Mouse (Mus musculus) forebrain, embryonic 14.5 days (tissue): Measurements from ENCODE around the gene Mrpl24. TPM values are rescaled to one million over a fixed set of nuclear protein-coding genes. Genes with fewer than 3 reads are reported as not detected.
A peak's percentile ranks its signal among the peaks of the same experiment; 100 is the strongest.

Experiments
- ATAC-seq: fragments of 200-750 bp; cut with Nextera tagmentation; 2 replicates; pipeline ENCODE4 v1.8.0; 2017; ENCODE audit warnings: mild to moderate bottlenecking, moderate library complexity
- DNase-seq: peaks from one replicate; pipeline ENCODE4 v3.0.0-alpha.2; 2015; ENCODE audit warnings: low spot score
- H3K27ac ChIP-seq: fragments of 300-500 bp; sonication (generic); 2 replicates; pipeline ENCODE4 v1.5.1; 2014; ENCODE audit warnings: low read depth, mild to moderate bottlenecking, control low read depth, low read length, moderate library complexity
- H3K27me3 ChIP-seq: fragments of 300-500 bp; sonication (generic); replicated peaks from 2 replicates; pipeline ENCODE4 v1.6.1; 2014; ENCODE audit warnings: low read length, control low read depth, mixed read lengths; ENCODE audit not compliant: control insufficient read depth, insufficient read depth
- H3K36me3 ChIP-seq: fragments of 300-500 bp; sonication (generic); 2 replicates; pipeline ENCODE4 v1.6.1; 2014; ENCODE audit warnings: low read length, control low read depth; ENCODE audit not compliant: control insufficient read depth, insufficient read depth
- H3K4me1 ChIP-seq: fragments of 300-500 bp; sonication (generic); 2 replicates; pipeline ENCODE4 v1.6.1; 2014; ENCODE audit warnings: antibody characterized with exemption, low read length, control low read depth; ENCODE audit not compliant: control insufficient read depth, insufficient read depth
- H3K4me2 ChIP-seq: fragments of 300-500 bp; sonication (generic); 2 replicates; pipeline ENCODE4 v1.6.1; 2014; ENCODE audit warnings: mild to moderate bottlenecking, control low read depth, low read length
- H3K4me3 ChIP-seq: fragments of 300-500 bp; sonication (generic); 2 replicates; pipeline ENCODE4 v1.5.1; 2014; ENCODE audit warnings: low read depth, low read length, control low read depth
- H3K9ac ChIP-seq: fragments of 300-500 bp; sonication (generic); 2 replicates; pipeline ENCODE4 v1.6.1; 2014; ENCODE audit warnings: mild to moderate bottlenecking, low read length, control low read depth, moderate library complexity
- H3K9me3 ChIP-seq: fragments of 300-500 bp; sonication (generic); replicated peaks from 2 replicates; pipeline ENCODE4 v1.6.1; 2016; ENCODE audit warnings: low read length, control low read depth, mixed read lengths; ENCODE audit not compliant: control insufficient read depth
- WGBS: fragments of 180-500 bp; shearing (Covaris S2); extraction: QIAGEN DNeasy Blood & Tissue Kit; methylation state at CpG from one replicate; pipeline ENCODE4 v1.1.7; 2014; 5-methylcytosine and 5-hydroxymethylcytosine counted together
- polyA plus RNA-seq: library from polyadenylated mRNA; unstranded; fragments of >200 nt; fragmentation: Nextera tagmentation; extraction: Ambion mirVana; gene quantifications from 2 replicates; pipeline ENCODE4 v1.2.1, GENCODE M21; 2014

The Mrpl24 gene
- polyA plus RNA-seq, 1 experiment from 2014 or later: 69.5 TPM

GRCm38 (mm10) chr3:87958967-87959366 lies 39.7 kb downstream of the Mrpl24 start:
- DNase-seq (no peak), ATAC-seq (no peak)
- H3K4me1 ChIP-seq: peaks cover 11% of the 10 kb centered on the region; the same call in 1 of the 2 replicates
- no peaks in the 10 kb centered on the region for H3K27me3 ChIP-seq
- no peak overlapping the region for H3K9ac ChIP-seq
- WGBS: 39% methylated on average over 1 of the region's 1 CpGs
- H3K27ac ChIP-seq: 0 out of 2 replicates have a peak overlapping the region, but pooled peaks have one; percentile 3
- H3K36me3 ChIP-seq: no peaks in the 10 kb centered on the region
- H3K4me2 ChIP-seq: no peak overlapping the region
- no peak overlapping the region for H3K4me3 ChIP-seq
- H3K9me3 ChIP-seq: no peaks in the 10 kb centered on the region

DNA sequence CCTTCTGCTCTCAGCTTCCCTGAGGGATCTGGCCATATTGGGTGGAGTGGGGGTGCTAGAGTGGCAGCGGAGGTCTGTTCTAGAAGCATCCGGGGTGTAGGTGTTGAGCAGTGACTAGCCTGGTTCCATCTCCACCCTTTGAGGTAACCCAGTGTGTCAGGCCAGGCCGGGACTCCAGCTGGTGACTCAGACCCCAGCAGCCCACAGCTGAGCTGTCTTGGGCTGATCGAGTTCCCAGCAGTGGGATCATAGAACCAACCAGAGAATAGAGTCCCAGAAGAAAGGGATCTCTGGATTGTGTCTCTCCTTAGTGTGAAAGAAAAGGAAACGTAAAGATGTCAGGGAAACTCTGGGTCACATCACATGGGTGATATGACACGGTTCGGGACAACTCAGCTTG lies 40.1 kb downstream of the Mrpl24 start:
- no peaks in the 10 kb centered on the region for H3K36me3 ChIP-seq
- H3K4me1 ChIP-seq: peaks cover 11% of the 10 kb centered on the region; the same call in 1 of the 2 replicates
- 66% methylated on average over 7 of the region's 7 CpGs for WGBS
- no peak for ATAC-seq
- H3K9ac ChIP-seq: no peak overlapping the region
- no peaks in the 10 kb centered on the region for H3K9me3 ChIP-seq
- DNase-seq: no peak
- no peak overlapping the region for H3K4me3 ChIP-seq
- H3K27me3 ChIP-seq: no peaks in the 10 kb centered on the region
- no peak overlapping the region for H3K4me2 ChIP-seq
- H3K27ac ChIP-seq: peak overlapping the region; percentile 3; the same call in 1 of the 2 replicates

DNA sequence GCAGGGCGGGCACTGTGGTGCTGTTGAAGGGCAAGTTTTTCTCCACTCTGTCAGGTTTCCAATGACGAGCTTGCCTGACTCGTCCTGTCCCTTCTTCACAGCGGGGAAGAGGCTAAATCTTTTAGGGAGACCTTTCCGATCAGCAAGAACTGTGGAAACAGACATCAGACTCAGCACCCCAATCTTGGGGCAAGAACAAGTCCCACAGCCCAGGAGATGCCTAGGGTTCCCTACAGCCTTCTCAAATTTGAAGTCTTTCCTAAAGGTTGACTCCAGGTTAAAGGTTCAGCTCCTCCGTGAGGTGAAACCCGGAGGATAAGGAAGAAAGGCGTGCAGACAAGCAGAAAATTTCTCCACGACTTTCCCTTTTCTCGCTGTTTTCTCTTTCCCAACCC lies 40.9 kb downstream of the Mrpl24 start:
- WGBS: 3% methylated on average over 10 of the region's 10 CpGs
- H3K4me2 ChIP-seq: peak overlapping the region; percentile 76
- no peaks in the 10 kb centered on the region for H3K9me3 ChIP-seq
- DNase-seq (no peak), ATAC-seq (peak; percentile 5; the same call in 1 of the 2 replicates)
- peak overlapping the region; percentile 95 for H3K27ac ChIP-seq
- H3K4me1 ChIP-seq: peaks cover 11% of the 10 kb centered on the region; the same call in 1 of the 2 replicates
- no peaks in the 10 kb centered on the region for H3K27me3 ChIP-seq
- no peaks in the 10 kb centered on the region for H3K36me3 ChIP-seq
- peak overlapping the region; percentile 40 for H3K4me3 ChIP-seq
- peak overlapping the region; percentile 79 for H3K9ac ChIP-seq

GRCm38 (mm10) chr3:87960586-87961191 lies 41.4 kb downstream of the Mrpl24 start:
- ATAC-seq: peak; percentile 99
- H3K9ac ChIP-seq: peak overlapping the region; percentile 79
- WGBS: under 1% methylated on average over 27 of the region's 27 CpGs
- no peaks in the 10 kb centered on the region for H3K9me3 ChIP-seq
- no peaks in the 10 kb centered on the region for H3K36me3 ChIP-seq
- peak overlapping the region; percentile 76 for H3K4me2 ChIP-seq
- peaks cover 11% of the 10 kb centered on the region; the same call in 1 of the 2 replicates for H3K4me1 ChIP-seq
- peak; percentile 98 for DNase-seq
- peak overlapping the region; percentile 95 for H3K27ac ChIP-seq
- no peaks in the 10 kb centered on the region for H3K27me3 ChIP-seq
- peak overlapping the region; percentile 40 for H3K4me3 ChIP-seq

DNA sequence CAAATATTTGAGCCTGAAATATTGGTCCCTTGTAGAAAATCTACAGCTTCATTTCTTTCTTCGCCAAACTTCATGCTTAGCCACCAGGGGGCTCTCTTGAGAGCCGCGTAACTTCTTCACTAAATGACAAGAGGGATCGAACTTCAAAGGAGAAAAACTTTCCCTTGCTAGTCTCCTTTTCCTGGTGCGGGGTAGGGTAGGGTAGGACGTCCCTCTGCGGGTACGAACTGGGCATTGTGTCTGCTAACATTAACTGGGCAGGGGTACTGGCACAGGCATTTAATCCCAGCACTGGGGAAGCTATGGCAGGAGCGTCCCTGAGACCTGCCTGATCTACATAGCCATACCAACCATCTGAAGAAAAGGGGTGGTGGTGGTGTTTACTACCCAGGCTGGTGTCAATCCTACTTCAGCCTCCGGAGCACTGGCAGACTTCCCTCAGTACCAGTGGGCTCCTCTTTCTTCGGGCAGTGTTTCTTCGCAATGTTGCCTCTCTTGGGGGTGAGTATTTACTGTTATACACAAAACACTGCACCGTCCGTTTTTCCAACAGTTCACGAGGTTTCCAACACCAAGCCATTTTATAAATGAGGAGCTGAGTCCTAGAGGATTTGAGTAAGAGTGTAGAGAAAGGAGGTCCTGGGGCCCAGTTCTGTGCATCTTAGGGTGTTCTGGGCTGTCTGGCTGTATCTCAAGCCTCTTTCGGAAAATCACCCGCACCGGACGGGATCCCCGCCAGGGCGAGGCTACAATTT lies 51.1 kb downstream of the Mrpl24 start:
- Histone ChIP-seq H3K9me3 (no peaks in the 10 kb centered on the region), H3K4me3 (peak overlapping the region; percentile 67), H3K4me1 (peaks cover 31% of the 10 kb centered on the region), H3K9ac (peak overlapping the region; percentile 84), H3K4me2 (peak overlapping the region; percentile 94), H3K27me3 (no peaks in the 10 kb centered on the region), H3K27ac (peak overlapping the region; percentile 56; the same call in 1 of the 2 replicates), H3K36me3 (peaks cover 3% of the 10 kb centered on the region)
- DNase-seq (peak; percentile 87), ATAC-seq (peak; percentile 6; the same call in 1 of the 2 replicates)
- WGBS: 0% methylated on average over 21 of the region's 21 CpGs

GRCm38 (mm10) chr3:87970939-87971488 lies 51.7 kb downstream of the Mrpl24 start, which contains the start of gene Nes:
TSS of gene Nes (plus strand) at chr3:87971078.
- peak within 1 kb of the TSS; percentile 94 for H3K27ac ChIP-seq
- WGBS: under 1% methylated on average over 43 of the region's 44 CpGs
- H3K27me3 ChIP-seq: no peaks in the 10 kb centered on the region
- peaks cover 9% of the 10 kb centered on the region for H3K36me3 ChIP-seq
- ATAC-seq (peak; percentile 74), DNase-seq (peak; percentile 93)
- peaks cover 31% of the 10 kb centered on the region for H3K4me1 ChIP-seq
- H3K9me3 ChIP-seq: no peaks in the 10 kb centered on the region
- H3K4me2 ChIP-seq: peak within 1 kb of the TSS; percentile 94
- peak within 1 kb of the TSS; percentile 67 for H3K4me3 ChIP-seq
- peak within 1 kb of the TSS; percentile 84 for H3K9ac ChIP-seq

DNA sequence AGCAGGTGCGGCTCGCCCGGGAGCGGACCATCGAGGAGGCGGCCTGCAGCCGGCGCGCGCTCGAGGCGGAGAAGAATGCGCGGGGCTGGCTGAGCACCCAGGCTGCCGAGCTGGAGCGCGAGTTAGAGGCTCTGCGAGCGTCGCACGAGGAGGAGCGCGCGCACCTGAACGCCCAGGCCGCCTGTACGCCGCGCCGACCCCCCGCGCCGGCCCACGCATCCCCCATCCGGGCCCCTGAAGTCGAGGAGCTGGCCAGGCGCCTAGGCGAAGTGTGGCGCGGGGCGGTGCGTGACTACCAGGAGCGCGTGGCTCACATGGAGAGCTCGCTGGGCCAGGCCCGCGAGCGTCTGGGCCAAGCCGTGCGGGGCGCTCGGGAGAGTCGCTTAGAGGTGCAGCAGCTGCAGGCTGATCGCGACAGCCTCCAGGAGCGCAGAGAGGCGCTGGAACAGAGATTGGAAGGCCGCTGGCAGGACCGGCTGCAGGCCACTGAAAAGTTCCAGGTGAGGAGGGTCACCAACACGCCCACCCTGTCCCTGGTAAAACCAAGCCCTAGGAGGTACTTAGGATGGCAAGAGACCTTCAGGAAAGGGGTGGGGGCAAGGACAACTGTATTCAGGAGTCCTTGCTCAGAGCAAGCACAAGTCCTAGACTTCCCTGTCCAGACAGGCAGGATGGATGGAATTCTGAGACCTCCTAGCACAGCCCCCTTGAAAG lies 52.3 kb downstream of the Mrpl24 start:
- ATAC-seq (peak; percentile 15; the same call in 1 of the 2 replicates), DNase-seq (peak; percentile 48)
- Histone ChIP-seq H3K4me1 (peaks cover 31% of the 10 kb centered on the region), H3K9ac (peak overlapping the region; percentile 84), H3K4me2 (peak overlapping the region; percentile 94), H3K27ac (peak overlapping the region; percentile 94), H3K36me3 (peaks cover 14% of the 10 kb centered on the region), H3K27me3 (no peaks in the 10 kb centered on the region), H3K4me3 (peak overlapping the region; percentile 67), H3K9me3 (no peaks in the 10 kb centered on the region)
- under 1% methylated on average over 60 of the region's 60 CpGs for whole genome bisulfite sequencing

DNA sequence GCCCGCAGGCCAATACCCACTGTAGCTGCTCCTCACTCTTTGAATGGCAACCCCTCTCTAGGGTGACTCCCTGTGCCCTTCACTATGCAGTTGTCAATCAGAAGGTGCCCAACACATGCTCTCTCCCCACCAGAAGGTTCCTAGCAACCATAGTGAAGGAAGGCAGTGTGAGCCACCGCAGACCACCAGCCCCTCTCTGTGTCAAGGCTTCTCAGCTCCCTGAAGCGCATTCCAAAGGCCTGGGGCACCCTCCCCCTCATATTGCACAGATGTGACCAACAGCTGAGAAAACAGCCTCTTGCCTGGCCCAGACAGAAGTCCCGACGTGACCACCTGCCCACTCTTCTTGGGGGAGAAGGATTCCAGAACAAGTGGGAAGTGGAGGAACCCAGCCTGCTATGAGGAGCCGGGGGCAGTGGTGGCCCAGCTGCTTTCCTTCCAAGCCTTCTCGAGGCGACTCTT lies 52.9 kb downstream of the Mrpl24 start:
- H3K4me2 ChIP-seq: peak overlapping the region; percentile 94
- no peaks in the 10 kb centered on the region for H3K27me3 ChIP-seq
- no peaks in the 10 kb centered on the region for H3K9me3 ChIP-seq
- ATAC-seq (no peak), DNase-seq (no peak)
- peak overlapping the region; percentile 67 for H3K4me3 ChIP-seq
- H3K36me3 ChIP-seq: peaks cover 20% of the 10 kb centered on the region
- H3K4me1 ChIP-seq: peaks cover 31% of the 10 kb centered on the region
- WGBS: 2% methylated on average over 8 of the region's 8 CpGs
- peak overlapping the region; percentile 94 for H3K27ac ChIP-seq
- peak overlapping the region; percentile 84 for H3K9ac ChIP-seq
